8 mouse cellular contexts compared by ENCODE assay signal in the genomic region with DNA sequence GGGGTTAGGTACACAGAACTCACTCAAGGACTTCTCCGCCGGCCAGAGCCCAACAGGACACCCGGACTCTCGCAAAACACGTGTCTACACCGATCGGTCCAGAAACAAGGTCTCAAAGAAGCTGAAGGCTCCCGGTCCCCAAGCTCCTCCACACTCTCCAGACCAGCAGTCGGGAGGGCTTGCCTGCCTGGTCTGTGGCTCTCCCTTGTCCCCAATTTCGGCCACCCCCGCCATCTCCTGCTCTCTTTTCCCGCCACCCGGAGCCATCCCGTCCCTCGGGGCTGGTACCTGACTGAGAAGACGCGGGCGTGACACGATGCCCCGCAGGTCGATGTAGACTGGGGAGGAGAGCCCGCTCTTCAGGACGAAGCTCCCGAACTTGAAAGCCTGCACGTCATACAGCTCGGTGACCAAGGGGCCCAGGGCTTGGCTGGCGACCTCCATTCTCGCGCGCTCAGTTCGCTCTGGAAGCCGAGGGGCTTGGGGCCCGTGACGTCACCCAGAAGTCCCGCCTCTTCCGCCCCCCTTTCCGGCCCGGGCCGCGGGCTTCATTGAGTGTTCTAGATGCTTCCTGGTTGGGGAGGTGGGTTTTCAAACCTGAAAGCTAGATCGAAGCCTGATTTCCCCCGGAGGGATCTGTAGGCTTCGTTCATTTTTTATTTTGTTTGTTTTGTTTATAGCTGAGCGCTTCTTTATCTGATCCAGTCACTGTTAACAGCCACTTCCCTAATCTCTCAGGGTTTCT. TPM values are rescaled to one million over a fixed set of nuclear protein-coding genes. Genes with fewer than 3 reads are reported as not detected.
DNase-seq lines count a peak whose midpoint lies in the region; ATAC-seq and TF ChIP-seq lines count a peak whose summit lies in the region.

A gene (minus strand): TSS at position 501 of the 745 bp plus-strand sequence.

- 1% methylated on average over 44 of the region's 44 CpGs for WGBS in forebrain, embryonic 14.5 days
- 1% methylated on average over 44 of the region's 44 CpGs for WGBS in neural tube, embryonic 14.5 days

- DNase-seq in ES-CJ7 (ENCODE audit: low read depth, low spot score): peak; percentile 73
- peak; percentile 92 for DNase-seq in forebrain, embryonic 14.5 days (ENCODE audit: low spot score)
- DNase-seq in heart, postnatal 14 days: peak; percentile 84 to 90
- peak; percentile 77 to 87 for DNase-seq in layer of hippocampus, adult 18-20 months (ENCODE audit: low spot score in 2 of 2)
- DNase-seq in lung, adult 18-20 months: peak; percentile 80 to 85

- peaks cover 8% of the 10 kb centered on the region; the same call in 1 of the 2 replicates for H3K4me1 ChIP-seq in forebrain, embryonic 14.5 days (ENCODE audit: control insufficient read depth, insufficient read depth, low read length)
- peaks cover 4% of the 10 kb centered on the region; the same call in 1 of the 2 replicates for H3K4me1 ChIP-seq in neural tube, embryonic 14.5 days (ENCODE audit: control insufficient read depth, insufficient read depth, low read length)
- peaks cover 4% of the 10 kb centered on the region for H3K4me1 ChIP-seq in testis, adult 2 months (ENCODE audit: control insufficient read depth, insufficient read depth, low read length)

- H3K27me3 ChIP-seq in forebrain, embryonic 14.5 days (replicated peaks; ENCODE audit: control insufficient read depth, insufficient read depth, low read length): no peaks in the 10 kb centered on the region
- no peaks in the 10 kb centered on the region for H3K27me3 ChIP-seq in neural tube, embryonic 14.5 days (ENCODE audit: control insufficient read depth, insufficient read depth, low read length)
- no peaks in the 10 kb centered on the region for H3K27me3 ChIP-seq in testis, adult 2 months (ENCODE audit: control insufficient read depth, insufficient read depth, low read length)

- peak within 1 kb of the TSS; percentile 80 for H3K4me3 ChIP-seq in forebrain, embryonic 14.5 days (ENCODE audit: low read depth, low read length)
- H3K4me3 ChIP-seq in neural tube, embryonic 14.5 days (ENCODE audit: low read depth, low read length): peak within 1 kb of the TSS; percentile 85
- peak within 1 kb of the TSS; percentile 92 for H3K4me3 ChIP-seq in testis, adult 2 months (ENCODE audit: control insufficient read depth, low read depth, low read length)

- TF ChIP-seq CTCF in testis, adult 2 months (IDR thresholded peaks at IDR 0.05; ENCODE audit: control insufficient read depth, insufficient read depth, insufficient replicate concordance, low read depth, low read length): no peak

- H3K36me3 ChIP-seq in forebrain, embryonic 14.5 days (ENCODE audit: control insufficient read depth, insufficient read depth, low read length): peaks cover 21% of the 10 kb centered on the region
- 0 out of 2 replicates have a peak, but pooled peaks cover 1% of the 10 kb centered on the region for H3K36me3 ChIP-seq in neural tube, embryonic 14.5 days (ENCODE audit: control insufficient read depth, insufficient read depth, low read length)
- no peaks in the 10 kb centered on the region for H3K36me3 ChIP-seq in testis, adult 2 months (ENCODE audit: control insufficient read depth, insufficient read depth, low read length)

- peak; percentile 89 for ATAC-seq in cerebellum, adult (ENCODE audit: insufficient number of reproducible peaks, low FRiP score, low TSS enrichment)
- ATAC-seq in forebrain, embryonic 14.5 days: peak; percentile 96
- peak; percentile 97 for ATAC-seq in neural tube, embryonic 14.5 days (ENCODE audit: low read depth)

- H3K9ac ChIP-seq in forebrain, embryonic 14.5 days (ENCODE audit: low read length): peak within 1 kb of the TSS; percentile 85
- peak within 1 kb of the TSS; percentile 65 for H3K9ac ChIP-seq in neural tube, embryonic 14.5 days (replicated peaks; ENCODE audit: low read depth, low read length)

- H3K9me3 ChIP-seq in forebrain, embryonic 14.5 days (replicated peaks; ENCODE audit: control insufficient read depth, low read length): no peaks in the 10 kb centered on the region
- H3K9me3 ChIP-seq in neural tube, embryonic 14.5 days (ENCODE audit: control insufficient read depth, low read length): no peaks in the 10 kb centered on the region

- H3K4me2 ChIP-seq in forebrain, embryonic 14.5 days (ENCODE audit: low read length): peak within 1 kb of the TSS; percentile 91
- H3K4me2 ChIP-seq in neural tube, embryonic 14.5 days (ENCODE audit: low read depth, low read length): peak within 1 kb of the TSS; percentile 72

- intact Hi-C loops in heart, postnatal 14 days (cut with DNase I): no loop called here

- no peak within 1 kb of the TSS for H3K27ac ChIP-seq in forebrain, embryonic 14.5 days (ENCODE audit: low read depth, low read length)
- peak within 1 kb of the TSS; percentile 34; the same call in 1 of the 2 replicates for H3K27ac ChIP-seq in neural tube, embryonic 14.5 days (ENCODE audit: low read depth, low read length)
- H3K27ac ChIP-seq in testis, adult 2 months (ENCODE audit: control insufficient read depth, insufficient read depth, low read depth, low read length): peak within 1 kb of the TSS; percentile 76

- peak; percentile 88 for TF ChIP-seq POLR2A in testis, adult 2 months (IDR thresholded peaks at IDR 0.05; ENCODE audit: control insufficient read depth, low read depth, low read length)

RNA-seq across cellular contexts. Expression of the gene that starts here (rescaled TPM):
- polyA plus RNA-seq in forebrain, embryonic 14.5 days (2014; fragmentation: Nextera tagmentation; extraction: Ambion mirVana): 35.1 and 39.6 TPM in 2 replicates
- 1 to 10 TPM; 9.2 TPM for total RNA-seq in heart, postnatal 14 days (2021)
- 10 to 100 TPM; 18.0 to 18.1 TPM for total RNA-seq in layer of hippocampus, adult 18-20 months (2021)
- 24.5 and 25.5 TPM in 2 replicates for polyA plus RNA-seq in neural tube, embryonic 14.5 days (2014; fragmentation: Nextera tagmentation; extraction: Ambion mirVana)
- polyA plus RNA-seq in testis, adult 2 months (2012; rRNA removed): 12.6 and 13.6 TPM in 2 replicates
